Mouse (Mus musculus) small intestine, adult 2 months (tissue): ENCODE data around the gene Mfap4.

ENCODE experiments used
- CTCF ChIP-seq: fragments of 200-500 bp; IDR thresholded peaks from 2 replicates; pipeline ENCODE4 v1.5.1; 2012; ENCODE audit warnings: low read depth, mild to moderate bottlenecking, control low read depth, inconsistent platforms, low read length, moderate library complexity, mixed read lengths; ENCODE audit not compliant: insufficient replicate concordance, insufficient read length; ENCODE audit errors: extremely low read depth
- POLR2A ChIP-seq: fragments of 200-500 bp; IDR thresholded peaks from 2 replicates; pipeline ENCODE4 v1.6.1; 2012; ENCODE audit warnings: low read depth, mild to moderate bottlenecking, control low read depth, inconsistent platforms, low read length, moderate library complexity

DNA sequence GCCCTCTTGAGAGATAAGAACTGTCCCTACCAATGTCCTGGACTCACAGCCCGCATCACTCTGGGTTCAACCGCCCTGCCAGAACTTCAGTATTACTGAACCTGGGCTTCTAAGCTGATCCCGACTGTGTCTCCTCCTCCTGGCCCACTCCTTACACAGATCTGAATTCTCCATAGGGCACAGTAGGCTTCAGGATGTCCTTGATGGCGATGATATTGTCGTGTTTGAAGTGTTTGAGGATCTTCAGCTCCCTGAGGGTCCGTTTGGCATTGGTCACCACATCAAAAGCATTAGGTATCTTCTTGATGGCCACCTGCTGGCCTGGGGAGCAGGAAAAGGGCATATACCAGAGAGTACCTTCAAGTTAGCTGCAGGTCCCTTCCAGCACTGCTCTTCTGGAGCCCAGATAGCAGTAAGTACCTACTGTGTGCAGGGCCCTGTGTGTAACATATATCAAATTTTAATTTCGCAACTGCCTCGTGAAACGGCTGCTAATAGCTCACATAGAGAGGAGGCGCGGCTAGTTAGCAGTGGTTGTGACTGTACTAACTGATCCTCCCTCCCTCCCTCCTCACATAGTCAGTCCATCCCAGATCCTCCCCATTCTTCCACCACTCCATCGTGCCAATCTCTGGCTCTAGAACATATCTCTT lies 7.6 kb downstream of the Mfap4 start:
- no peak for TF ChIP-seq POLR2A
- TF ChIP-seq CTCF = no peak
